Mouse (Mus musculus): Measurements from ENCODE around the gene Spata19.

DNA sequence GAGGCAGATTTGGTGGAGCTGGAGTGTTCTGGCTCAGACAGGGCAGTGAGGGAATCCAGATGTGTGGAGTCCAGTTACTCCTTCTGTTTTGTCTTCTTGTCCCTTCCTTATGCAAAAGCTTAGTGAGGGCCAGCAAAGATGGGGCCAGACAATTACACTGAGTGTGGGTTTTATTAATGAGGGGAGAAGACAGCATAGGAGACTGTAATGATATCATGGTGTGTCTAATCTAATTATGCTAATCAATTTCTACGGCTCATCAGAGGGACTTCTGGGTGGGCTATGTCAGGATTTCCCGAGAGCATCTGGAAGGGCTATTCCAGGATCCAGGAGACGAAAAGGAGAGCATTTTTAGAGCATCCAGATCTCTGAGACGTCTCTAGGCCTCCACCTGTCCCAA is 32.0 kb downstream of the Spata19 start:
- no peak for TF ChIP-seq CTCF (conservative IDR thresholded peaks at IDR 0.05; ENCODE audit: low read length)
- no peak for TF ChIP-seq POU5F1 (IDR thresholded peaks at IDR 0.05; ENCODE audit: borderline replicate concordance, low read length)
